Mouse (Mus musculus): ENCODE results near the gene Sephs2. TPM values are rescaled to one million over a fixed set of nuclear protein-coding genes. Genes with fewer than 3 reads are reported as not detected.

The Sephs2 gene
- polyA plus RNA-seq, 1 experiment from 2014 or later = 69.4 TPM

GRCm38 (mm10) chr7:127287940-127288339 is 14.1 kb upstream of the Sephs2 start:
- peaks cover 16% of the 10 kb centered on the region; the same call in 1 of the 2 replicates for H3K9me3 ChIP-seq
- H3K4me3 ChIP-seq = no peak overlapping the region
- no peaks in the 10 kb centered on the region for H3K36me3 ChIP-seq
- 62% methylated on average over 1 of the region's 1 CpGs for WGBS
- no peak for ATAC-seq (ENCODE audit: low FRiP score, low read depth)
- no peak overlapping the region for H3K9ac ChIP-seq
- H3K27me3 ChIP-seq = no peaks in the 10 kb centered on the region
- H3K4me1 ChIP-seq = no peaks in the 10 kb centered on the region
- H3K27ac ChIP-seq = no peak overlapping the region
- H3K4me2 ChIP-seq (replicated peaks) = no peak overlapping the region

- no peaks in the 10 kb centered on the region for H3K27me3 ChIP-seq
- H3K27ac ChIP-seq = no peak overlapping the region
- WGBS = 80% methylated on average over 6 of the region's 10 CpGs
- H3K4me2 ChIP-seq (replicated peaks) = no peak overlapping the region
- no peaks in the 10 kb centered on the region for H3K36me3 ChIP-seq
- H3K4me3 ChIP-seq = no peak overlapping the region
- H3K9me3 ChIP-seq = peaks cover 16% of the 10 kb centered on the region; the same call in 1 of the 2 replicates
- no peak for ATAC-seq (ENCODE audit: low FRiP score, low read depth)
- no peaks in the 10 kb centered on the region for H3K4me1 ChIP-seq
- H3K9ac ChIP-seq = no peak overlapping the region
These were observed 11.3 kb upstream of the Sephs2 start for GRCm38 (mm10) chr7:127285154-127285553.

- Histone ChIP-seq H3K27ac (no peak overlapping the region), H3K27me3 (no peaks in the 10 kb centered on the region), H3K4me2 (replicated peaks) (no peak overlapping the region), H3K4me1 (no peaks in the 10 kb centered on the region), H3K36me3 (no peaks in the 10 kb centered on the region), H3K9me3 (0 out of 2 replicates have a peak, but pooled peaks cover 4% of the 10 kb centered on the region), H3K4me3 (no peak overlapping the region), H3K9ac (no peak overlapping the region)
- no peak for ATAC-seq (ENCODE audit: low FRiP score, low read depth)
- 79% methylated on average over 2 of the region's 2 CpGs for WGBS
These were observed 8.3 kb upstream of the Sephs2 start for GRCm38 (mm10) chr7:127282190-127282589.

GRCm38 (mm10) chr7:127281114-127281513 is 7.3 kb upstream of the Sephs2 start:
- H3K27me3 ChIP-seq = no peaks in the 10 kb centered on the region
- H3K9me3 ChIP-seq = no peaks in the 10 kb centered on the region
- no peak overlapping the region for H3K4me3 ChIP-seq
- no peak overlapping the region for H3K4me2 ChIP-seq (replicated peaks)
- no peak overlapping the region for H3K9ac ChIP-seq
- H3K36me3 ChIP-seq = no peaks in the 10 kb centered on the region
- no peak overlapping the region for H3K27ac ChIP-seq
- 69% methylated on average over 4 of the region's 4 CpGs for WGBS
- no peaks in the 10 kb centered on the region for H3K4me1 ChIP-seq
- no peak for ATAC-seq (ENCODE audit: low FRiP score, low read depth)

GRCm38 (mm10) chr7:127280092-127280491 is 6.2 kb upstream of the Sephs2 start:
- Histone ChIP-seq H3K4me1 (no peaks in the 10 kb centered on the region), H3K27ac (no peak overlapping the region), H3K4me3 (no peak overlapping the region), H3K9me3 (no peaks in the 10 kb centered on the region), H3K27me3 (no peaks in the 10 kb centered on the region), H3K4me2 (replicated peaks) (no peak overlapping the region), H3K36me3 (no peaks in the 10 kb centered on the region), H3K9ac (no peak overlapping the region)
- 71% methylated on average over 3 of the region's 3 CpGs for WGBS
- ATAC-seq (ENCODE audit: low FRiP score, low read depth) = no peak

GRCm38 (mm10) chr7:127278311-127278710 is 4.5 kb upstream of the Sephs2 start:
- Histone ChIP-seq H3K36me3 (no peaks in the 10 kb centered on the region), H3K4me2 (replicated peaks) (no peak overlapping the region), H3K27ac (no peak overlapping the region), H3K4me3 (no peak overlapping the region), H3K27me3 (no peaks in the 10 kb centered on the region), H3K9me3 (no peaks in the 10 kb centered on the region), H3K4me1 (peaks cover 4% of the 10 kb centered on the region; the same call in 1 of the 2 replicates), H3K9ac (no peak overlapping the region)
- WGBS = 21% methylated on average over 8 of the region's 8 CpGs
- ATAC-seq (ENCODE audit: low FRiP score, low read depth) = no peak

GRCm38 (mm10) chr7:127276519-127276961 is 2.7 kb upstream of the Sephs2 start:
- ATAC-seq (ENCODE audit: low FRiP score, low read depth) = no peak
- H3K27me3 ChIP-seq = no peaks in the 10 kb centered on the region
- 62% methylated on average over 5 of the region's 5 CpGs for WGBS
- no peak overlapping the region for H3K9ac ChIP-seq
- H3K36me3 ChIP-seq = peaks cover 13% of the 10 kb centered on the region
- no peak overlapping the region for H3K4me3 ChIP-seq
- no peak overlapping the region for H3K4me2 ChIP-seq (replicated peaks)
- H3K9me3 ChIP-seq = 0 out of 2 replicates have a peak, but pooled peaks cover 4% of the 10 kb centered on the region
- H3K4me1 ChIP-seq = peaks cover 16% of the 10 kb centered on the region
- H3K27ac ChIP-seq = no peak overlapping the region

- Histone ChIP-seq H3K4me2 (replicated peaks) (peak overlapping the region; percentile 93), H3K27me3 (no peaks in the 10 kb centered on the region), H3K9ac (peak overlapping the region; percentile 94), H3K9me3 (peaks cover 9% of the 10 kb centered on the region), H3K4me3 (peak overlapping the region; percentile 82), H3K4me1 (peaks cover 16% of the 10 kb centered on the region), H3K36me3 (peaks cover 45% of the 10 kb centered on the region), H3K27ac (peak overlapping the region; percentile 88)
- 17% methylated on average over 50 of the region's 50 CpGs for WGBS
- peak; percentile 75 for ATAC-seq (ENCODE audit: low FRiP score, low read depth)
These were observed 534 bp downstream of the Sephs2 start for GRCm38 (mm10) chr7:127273118-127273923.

- Histone ChIP-seq H3K27ac (no peak overlapping the region), H3K4me1 (peaks cover 16% of the 10 kb centered on the region), H3K9me3 (peaks cover 12% of the 10 kb centered on the region), H3K4me3 (peak overlapping the region; percentile 82), H3K27me3 (no peaks in the 10 kb centered on the region), H3K9ac (no peak overlapping the region; the same call in 1 of the 2 replicates), H3K4me2 (replicated peaks) (peak overlapping the region; percentile 93), H3K36me3 (peaks cover 48% of the 10 kb centered on the region)
- no peak for ATAC-seq (ENCODE audit: low FRiP score, low read depth)
- 97% methylated on average over 15 of the region's 15 CpGs for WGBS
These were observed 1.3 kb downstream of the Sephs2 start for GRCm38 (mm10) chr7:127272566-127272965.

GRCm38 (mm10) chr7:127271093-127271492 is 2.8 kb downstream of the Sephs2 start:
- Histone ChIP-seq H3K27ac (no peak overlapping the region), H3K4me1 (peaks cover 16% of the 10 kb centered on the region), H3K4me3 (no peak overlapping the region), H3K9ac (no peak overlapping the region), H3K36me3 (peaks cover 48% of the 10 kb centered on the region), H3K27me3 (no peaks in the 10 kb centered on the region), H3K4me2 (replicated peaks) (no peak overlapping the region), H3K9me3 (peaks cover 12% of the 10 kb centered on the region)
- no peak for ATAC-seq (ENCODE audit: low FRiP score, low read depth)
- 97% methylated on average over 4 of the region's 4 CpGs for WGBS

GRCm38 (mm10) chr7:127270666-127271065 is 3.2 kb downstream of the Sephs2 start:
- Histone ChIP-seq H3K4me2 (replicated peaks) (no peak overlapping the region), H3K9me3 (peaks cover 12% of the 10 kb centered on the region), H3K27me3 (no peaks in the 10 kb centered on the region), H3K27ac (no peak overlapping the region), H3K9ac (no peak overlapping the region), H3K4me1 (peaks cover 16% of the 10 kb centered on the region), H3K36me3 (peaks cover 48% of the 10 kb centered on the region), H3K4me3 (no peak overlapping the region)
- 92% methylated on average over 5 of the region's 5 CpGs for WGBS
- ATAC-seq (ENCODE audit: low FRiP score, low read depth) = no peak

GRCm38 (mm10) chr7:127270256-127270655 is 3.6 kb downstream of the Sephs2 start:
- peaks cover 16% of the 10 kb centered on the region for H3K4me1 ChIP-seq
- 87% methylated on average over 2 of the region's 2 CpGs for WGBS
- ATAC-seq (ENCODE audit: low FRiP score, low read depth) = no peak

More at GRCm38 (mm10) chr7:127270256-127270655, 3.6 kb downstream of the Sephs2 start:
- peaks cover 12% of the 10 kb centered on the region for H3K9me3 ChIP-seq
- no peak overlapping the region for H3K9ac ChIP-seq
- H3K4me2 ChIP-seq (replicated peaks) = no peak overlapping the region
- H3K27ac ChIP-seq = no peak overlapping the region
- peaks cover 48% of the 10 kb centered on the region for H3K36me3 ChIP-seq
- H3K4me3 ChIP-seq = no peak overlapping the region
- no peaks in the 10 kb centered on the region for H3K27me3 ChIP-seq
